Mouse (Mus musculus) A20 (cell line): ENCODE results near the gene Gm5800.
"Not testable (repeated sequence)": the region's sequence is repeated elsewhere in the genome, so short reads cannot be mapped to it uniquely, and the experiment has no call there.

Experiments used
- DNase-seq: peaks from one replicate; pipeline ENCODE4 v3.0.0-alpha.2; 2011; ENCODE audit warnings: low read depth, low spot score

Gene Gm5800

GRCm38 (mm10) chr14:51717083-51717482 is at the start of gene Gm5800:
Gene Gm5800 (minus strand): TSS chr14:51717183.
- no peak for DNase-seq

GRCm38 (mm10) chr14:51755944-51756343 is 39.0 kb upstream of the Gm5800 start:
- DNase-seq: no peak

DNA sequence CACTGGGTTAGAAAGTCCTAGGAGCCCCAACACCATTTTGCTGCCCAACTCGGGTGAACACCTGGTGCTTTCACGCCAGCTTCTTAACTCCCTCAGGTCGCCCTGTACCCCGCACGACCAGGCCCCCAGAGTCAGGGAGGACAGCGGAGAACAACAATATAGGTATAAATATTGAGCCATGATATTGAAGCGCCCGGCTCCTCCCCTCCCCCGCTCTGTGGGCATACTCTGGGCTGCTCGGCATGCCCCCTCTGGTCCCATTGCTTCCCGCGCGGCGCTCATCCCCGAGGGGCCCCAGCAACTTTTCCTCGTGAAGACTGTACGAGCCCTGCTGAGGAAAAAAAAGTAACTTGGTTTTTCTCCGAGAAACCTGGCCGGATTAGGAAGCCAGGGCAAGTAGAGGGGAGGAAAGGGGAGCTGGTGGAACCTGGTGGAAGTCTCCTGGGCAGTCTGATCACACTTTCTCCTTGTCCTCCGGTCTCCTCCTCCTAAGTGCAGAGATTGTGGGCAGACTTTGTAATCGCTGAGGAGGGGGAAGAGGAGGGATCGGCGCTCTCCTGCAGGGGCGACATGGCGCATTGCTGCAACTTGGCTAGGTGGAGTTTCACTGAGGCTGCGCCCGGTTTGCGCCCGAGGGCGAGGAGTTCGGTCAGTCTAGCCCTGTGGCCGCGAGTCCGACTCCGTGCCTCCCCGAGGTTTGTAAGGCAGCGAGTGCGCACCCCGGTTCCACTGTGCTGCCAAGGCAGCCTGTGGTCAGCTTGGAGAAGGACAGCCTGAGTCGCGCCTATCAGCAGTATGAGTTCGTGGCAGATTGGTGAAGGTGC is 23.6 kb upstream of the Gm5800 start:
- DNase-seq: no peak

- no peak for DNase-seq
Measured at GRCm38 (mm10) chr14:51739150-51739993, 22.4 kb upstream of the Gm5800 start.

DNA sequence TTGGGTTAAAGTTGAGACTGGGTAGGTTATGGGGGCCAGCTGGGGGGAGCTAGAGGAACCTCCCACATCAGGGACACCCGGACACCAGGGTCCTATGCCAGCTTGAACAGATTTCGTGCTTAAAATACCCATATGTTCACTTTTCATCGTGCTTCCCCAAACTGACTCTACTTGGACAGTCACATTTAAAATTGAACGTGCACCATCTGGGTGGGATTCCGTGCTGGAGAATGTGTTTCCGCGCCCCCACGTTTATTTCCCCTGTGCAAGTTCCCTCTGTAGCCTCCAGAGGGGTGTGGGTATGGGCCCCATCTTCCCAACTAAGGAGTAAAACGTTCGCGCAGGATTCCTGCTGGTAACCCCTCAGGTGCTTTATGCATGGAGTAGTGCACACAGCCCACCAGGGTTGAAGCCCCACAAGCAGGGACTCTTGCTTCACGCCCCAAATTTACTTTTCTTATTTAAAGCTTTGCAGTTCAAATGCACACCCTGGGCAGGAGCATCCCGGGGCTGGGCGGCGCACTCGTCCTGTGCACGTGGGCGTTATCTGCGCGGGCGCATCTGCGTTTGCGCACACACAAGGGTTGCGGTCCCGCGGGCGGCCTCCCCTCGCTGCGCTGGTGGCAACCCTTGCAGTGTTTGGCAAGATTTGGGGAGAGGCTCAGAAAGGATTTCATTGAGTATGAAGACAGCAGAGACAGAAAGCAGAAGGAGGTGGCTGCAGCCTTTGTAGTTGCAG is 21.6 kb upstream of the Gm5800 start:
- no peak for DNase-seq

DNA sequence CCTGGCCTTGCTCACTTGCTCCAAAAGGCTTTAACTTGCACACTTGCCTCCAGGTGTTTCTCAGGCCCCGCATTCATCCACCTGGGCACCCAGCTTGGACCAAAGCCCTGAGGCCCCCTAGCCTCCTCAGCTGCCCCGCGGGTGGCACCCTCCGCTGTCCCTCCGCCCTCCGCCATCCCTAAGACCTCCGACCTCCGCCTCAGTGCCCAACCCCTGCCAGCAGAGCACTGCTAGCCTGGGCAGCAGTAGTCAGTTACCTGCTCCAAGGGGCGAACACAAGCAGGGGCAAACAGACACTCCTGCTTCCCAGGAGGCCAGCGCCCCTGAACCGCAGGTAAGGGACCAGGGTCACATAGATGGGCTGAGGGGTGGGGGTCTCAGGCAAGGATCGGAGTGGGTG is 21.0 kb upstream of the Gm5800 start:
- DNase-seq: no peak

- not testable (repeated sequence) for DNase-seq
Measured at GRCm38 (mm10) chr14:51695368-51695767, 21.6 kb downstream of the Gm5800 start, which contains the start of gene Gm17079. Gene Gm17079 (minus strand): TSS chr14:51695468.

GRCm38 (mm10) chr14:51677269-51677668 is 39.7 kb downstream of the Gm5800 start:
- no peak for DNase-seq
